Mouse (Mus musculus) skeletal muscle tissue, adult 2 months (tissue): Measurements from ENCODE around the gene Tenm2.

ENCODE experiments used
- DNase-seq: peaks from one replicate; pipeline ENCODE4 v3.0.0-alpha.2; 2012; ENCODE audit warnings: low read depth, low spot score

Gene Tenm2

GRCm38 (mm10) chr11:36486092-36486491 is 749.7 kb downstream of the Tenm2 start:
- no peak for DNase-seq

GRCm38 (mm10) chr11:36484466-36485069 is 751.2 kb downstream of the Tenm2 start:
- DNase-seq, result no peak

GRCm38 (mm10) chr11:36482136-36482535 is 753.6 kb downstream of the Tenm2 start:
- no peak for DNase-seq

GRCm38 (mm10) chr11:36481524-36481923 is 754.2 kb downstream of the Tenm2 start:
- no peak for DNase-seq

- DNase-seq, result no peak
Measured at GRCm38 (mm10) chr11:36481086-36481485, 754.7 kb downstream of the Tenm2 start.

GRCm38 (mm10) chr11:36469811-36470551 is 765.8 kb downstream of the Tenm2 start:
- no peak for DNase-seq

GRCm38 (mm10) chr11:36458451-36458850 is 777.3 kb downstream of the Tenm2 start:
- DNase-seq, result no peak

- DNase-seq, result no peak
Measured at GRCm38 (mm10) chr11:36454076-36454475, 781.7 kb downstream of the Tenm2 start.

GRCm38 (mm10) chr11:36452436-36452835 is 783.3 kb downstream of the Tenm2 start:
- no peak for DNase-seq

GRCm38 (mm10) chr11:36446351-36446750 is 789.4 kb downstream of the Tenm2 start:
- DNase-seq, result no peak

GRCm38 (mm10) chr11:36443821-36444220 is 791.9 kb downstream of the Tenm2 start:
- DNase-seq, result no peak

- no peak for DNase-seq
Measured at GRCm38 (mm10) chr11:36441801-36442200, 794.0 kb downstream of the Tenm2 start.

- DNase-seq, result no peak
Measured at GRCm38 (mm10) chr11:36436251-36436650, 799.5 kb downstream of the Tenm2 start.

GRCm38 (mm10) chr11:36428947-36429346 is 806.8 kb downstream of the Tenm2 start:
- DNase-seq, result no peak

GRCm38 (mm10) chr11:36424959-36425358 is 810.8 kb downstream of the Tenm2 start:
- no peak for DNase-seq

GRCm38 (mm10) chr11:36420047-36420446 is 815.7 kb downstream of the Tenm2 start:
- no peak for DNase-seq

GRCm38 (mm10) chr11:36415244-36415643 is 820.5 kb downstream of the Tenm2 start:
- DNase-seq, result no peak

GRCm38 (mm10) chr11:36410881-36411280 is 824.9 kb downstream of the Tenm2 start:
- no peak for DNase-seq

GRCm38 (mm10) chr11:36395803-36396710 is 839.7 kb downstream of the Tenm2 start:
- no peak for DNase-seq

- no peak for DNase-seq
Measured at GRCm38 (mm10) chr11:36384696-36385095, 851.1 kb downstream of the Tenm2 start.

- no peak for DNase-seq
Measured at GRCm38 (mm10) chr11:36371814-36372213, 864.0 kb downstream of the Tenm2 start.

- DNase-seq, result no peak
Measured at GRCm38 (mm10) chr11:36365067-36365466, 870.7 kb downstream of the Tenm2 start.
